Comparison of ENCODE assay signal across 11 mouse cellular contexts in genomic region chr3:52033857-52034588, GRCm38 (mm10).
DNase-seq lines count a peak whose midpoint lies in the region; ATAC-seq and TF ChIP-seq lines count a peak whose summit lies in the region.
"Had no signal": no experiment of that assay in that cellular context is flagged by ENCODE, and none has a peak within 500 bp of the region (broad histone marks: within the 10 kb centered on the region; RNA-seq: fewer than 3 reads in every experiment).

No protein-coding gene starts in this region.

- ATAC-seq in heart, embryonic 12.5 days (ENCODE audit: insufficient number of reproducible peaks, low FRiP score), result no peak
- no peak for ATAC-seq in midbrain, embryonic 16.5 days

- H3K4me1 ChIP-seq in heart, embryonic 12.5 days (replicated peaks), result peaks cover 37% of the 10 kb centered on the region
- H3K4me1 ChIP-seq in midbrain, embryonic 10.5 days, result peaks cover 70% of the 10 kb centered on the region
- peaks cover 8% of the 10 kb centered on the region; the same call in 1 of the 2 replicates for H3K4me1 ChIP-seq in midbrain, embryonic 16.5 days (ENCODE audit: control insufficient read depth, insufficient read depth, low read length)
- H3K4me1 ChIP-seq in small intestine, adult 2 months (ENCODE audit: control insufficient read depth, insufficient read depth, insufficient read length, low read length), result peaks cover 16% of the 10 kb centered on the region; the same call in 1 of the 2 replicates

- TF ChIP-seq POLR2A in small intestine, adult 2 months (IDR thresholded peaks at IDR 0.05; ENCODE audit: low read depth, low read length), result peak; percentile 46

- 25% methylated on average over 14 of the region's 14 CpGs for WGBS in heart, embryonic 12.5 days
- 22% methylated on average over 14 of the region's 14 CpGs for WGBS in midbrain, embryonic 10.5 days
- WGBS in midbrain, embryonic 16.5 days, result 35% methylated on average over 14 of the region's 14 CpGs
- 27% methylated on average over 14 of the region's 14 CpGs for whole genome bisulfite sequencing in small intestine, adult 2 months

- H3K4me2 ChIP-seq in heart, embryonic 12.5 days, result peak overlapping the region; percentile 41
- H3K4me2 ChIP-seq in midbrain, embryonic 16.5 days (ENCODE audit: low read length), result no peak overlapping the region
- H3K4me2 ChIP-seq: hindbrain, embryonic 15.5 days had no signal

- intact Hi-C loops in left cerebral cortex, postnatal 25 days (cut with DNase I), result no loop called here

- H3K36me3 ChIP-seq in heart, embryonic 12.5 days, result no peaks in the 10 kb centered on the region
- H3K36me3 ChIP-seq in midbrain, embryonic 10.5 days, result no peaks in the 10 kb centered on the region
- no peaks in the 10 kb centered on the region for H3K36me3 ChIP-seq in midbrain, embryonic 16.5 days (ENCODE audit: control insufficient read depth, insufficient read depth, low read length)
- no peaks in the 10 kb centered on the region for H3K36me3 ChIP-seq in small intestine, adult 2 months (ENCODE audit: control insufficient read depth, insufficient read depth, low read length)
- H3K36me3 ChIP-seq: hindbrain, embryonic 15.5 days had no signal

- H3K4me3 ChIP-seq in heart, embryonic 12.5 days, result no peak overlapping the region
- no peak overlapping the region for H3K4me3 ChIP-seq in midbrain, embryonic 10.5 days
- no peak overlapping the region for H3K4me3 ChIP-seq in midbrain, embryonic 16.5 days (ENCODE audit: low read depth, low read length)
- peak overlapping the region; percentile 31; the same call in 1 of the 2 replicates for H3K4me3 ChIP-seq in small intestine, adult 2 months (ENCODE audit: low read depth, low read length)
- H3K4me3 ChIP-seq: hindbrain, embryonic 15.5 days; myocyte had no signal

- no peaks in the 10 kb centered on the region for H3K9me3 ChIP-seq in heart, embryonic 12.5 days (replicated peaks)
- no peaks in the 10 kb centered on the region for H3K9me3 ChIP-seq in midbrain, embryonic 10.5 days (replicated peaks)
- H3K9me3 ChIP-seq in midbrain, embryonic 16.5 days (replicated peaks; ENCODE audit: control insufficient read depth, low read length, poor library complexity, severe bottlenecking), result no peaks in the 10 kb centered on the region
- H3K9me3 ChIP-seq: hindbrain, embryonic 15.5 days had no signal

- H3K27ac ChIP-seq in heart, embryonic 12.5 days (ENCODE audit: poor library complexity, severe bottlenecking), result peak overlapping the region; percentile 54
- H3K27ac ChIP-seq in midbrain, embryonic 10.5 days (replicated peaks), result peak overlapping the region; percentile 76
- H3K27ac ChIP-seq in midbrain, embryonic 16.5 days (ENCODE audit: low read length), result no peak overlapping the region; the same call in 1 of the 2 replicates
- H3K27ac ChIP-seq in small intestine, adult 2 months (ENCODE audit: insufficient read depth, low read depth, low read length), result peak overlapping the region; percentile 95
- H3K27ac ChIP-seq: hindbrain, embryonic 15.5 days had no signal

- H3K9ac ChIP-seq in heart, embryonic 12.5 days, result peak overlapping the region; percentile 48; the same call in 1 of the 2 replicates
- H3K9ac ChIP-seq in midbrain, embryonic 16.5 days (ENCODE audit: low read depth, low read length), result no peak overlapping the region
- H3K9ac ChIP-seq: hindbrain, embryonic 15.5 days had no signal

- H3K27me3 ChIP-seq in heart, embryonic 12.5 days (replicated peaks), result no peaks in the 10 kb centered on the region
- no peaks in the 10 kb centered on the region for H3K27me3 ChIP-seq in midbrain, embryonic 10.5 days (ENCODE audit: low read depth, poor library complexity, severe bottlenecking)
- no peaks in the 10 kb centered on the region; the same call in 1 of the 2 replicates for H3K27me3 ChIP-seq in midbrain, embryonic 16.5 days (ENCODE audit: control insufficient read depth, insufficient read depth, low read depth, low read length)
- H3K27me3 ChIP-seq in small intestine, adult 2 months (ENCODE audit: control insufficient read depth, insufficient read depth, low read length), result no peaks in the 10 kb centered on the region
- H3K27me3 ChIP-seq: hindbrain, embryonic 15.5 days had no signal

- no peak for TF ChIP-seq CTCF in small intestine, adult 2 months (IDR thresholded peaks at IDR 0.05; ENCODE audit: extremely low read depth, insufficient read length, insufficient replicate concordance, low read depth, low read length)

- no peak for DNase-seq in heart, adult 8-10 months (ENCODE audit: low spot score)
- peak; percentile 41 for DNase-seq in midbrain, embryonic 10.5 days (ENCODE audit: low spot score)
- peak; percentile 76 for DNase-seq in kidney, postnatal 10 days
- DNase-seq in left cerebral cortex, postnatal 25 days (ENCODE audit: low spot score in 2 of 2), result no peak
- no peak for DNase-seq in ovary, postnatal 10 days (ENCODE audit: low spot score)
- DNase-seq: left cerebral cortex, postnatal 4 days had no signal

Comparison
In these comparisons a context has a peak if more than half of its experiments do, and no peak if none do; other contexts are left out.
1. DNase-seq: peak in midbrain, embryonic 10.5 days (single experiment) and kidney, postnatal 10 days (single experiment); none in heart, adult 8-10 months (single experiment), left cerebral cortex, postnatal 25 days (0 of 2) and ovary, postnatal 10 days (single experiment).